Mouse (Mus musculus) G1E (cell line): Measurements from ENCODE around the gene Eif4ebp2.

Experiments
- CTCF ChIP-seq: IDR thresholded peaks from 2 replicates; pipeline ENCODE4 v1.5.1; 2012; ENCODE audit warnings: low read depth, low read length, inconsistent platforms, mixed read lengths
- GATA1 ChIP-seq: IDR thresholded peaks from 2 replicates; pipeline ENCODE4 v1.6.1; 2012; ENCODE audit warnings: borderline replicate concordance, low read length, inconsistent platforms, mixed read lengths
- POLR2AphosphoS5 ChIP-seq: IDR thresholded peaks from 2 replicates; pipeline ENCODE4 v1.6.1; 2012; ENCODE audit warnings: low read depth, low read length, inconsistent platforms; ENCODE audit not compliant: insufficient replicate concordance

DNA sequence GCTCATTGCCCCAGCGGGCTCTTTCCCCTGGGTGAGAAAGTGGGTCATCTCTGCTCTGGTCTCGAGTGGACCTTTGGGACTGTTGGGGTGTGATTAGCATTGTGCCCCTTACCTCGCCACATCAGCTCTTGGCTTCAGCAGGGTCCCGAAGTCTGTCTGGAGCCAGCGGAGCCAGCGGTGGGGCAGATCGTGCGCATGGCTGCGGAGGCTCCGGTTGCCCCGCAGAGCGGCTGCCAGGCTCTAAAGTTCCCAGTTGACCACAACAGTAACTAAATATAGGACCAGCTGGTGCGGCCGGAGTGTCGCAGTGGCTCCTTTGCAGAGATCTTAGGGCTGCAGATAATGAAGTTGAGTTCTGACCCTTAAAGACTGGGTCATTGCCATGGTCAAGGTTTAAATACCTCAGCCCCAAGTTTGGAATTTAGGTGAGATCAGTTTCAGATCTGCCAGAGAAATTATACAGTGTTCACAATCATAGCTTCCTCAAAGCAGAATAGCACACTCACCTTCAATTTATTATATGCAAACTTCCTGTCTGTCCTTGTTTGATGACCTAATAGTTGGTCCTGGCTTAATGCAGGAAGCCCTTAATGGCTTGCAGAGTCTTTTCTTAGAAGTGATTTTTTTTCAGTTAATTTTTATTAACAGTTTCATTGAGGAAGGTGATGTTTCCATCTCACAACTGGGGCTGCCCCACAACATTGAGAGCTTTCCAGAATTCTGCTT is 24.1 kb upstream of the Eif4ebp2 start:
- TF ChIP-seq GATA1 = no peak
- no peak for TF ChIP-seq CTCF
- no peak for TF ChIP-seq POLR2AphosphoS5
